Mouse (Mus musculus) spleen, postnatal 14 days (tissue): Measurements from ENCODE around the gene Ocel1.
A peak's percentile ranks its signal among the peaks of the same experiment; 100 is the strongest.

Experiments
- DNase-seq, 2 experiments: peaks; one replicate each; pipeline ENCODE4 v3.0.0; 2021 to 2022; ENCODE audit warnings: low spot score in 2 of 2

Gene Ocel1

DNA sequence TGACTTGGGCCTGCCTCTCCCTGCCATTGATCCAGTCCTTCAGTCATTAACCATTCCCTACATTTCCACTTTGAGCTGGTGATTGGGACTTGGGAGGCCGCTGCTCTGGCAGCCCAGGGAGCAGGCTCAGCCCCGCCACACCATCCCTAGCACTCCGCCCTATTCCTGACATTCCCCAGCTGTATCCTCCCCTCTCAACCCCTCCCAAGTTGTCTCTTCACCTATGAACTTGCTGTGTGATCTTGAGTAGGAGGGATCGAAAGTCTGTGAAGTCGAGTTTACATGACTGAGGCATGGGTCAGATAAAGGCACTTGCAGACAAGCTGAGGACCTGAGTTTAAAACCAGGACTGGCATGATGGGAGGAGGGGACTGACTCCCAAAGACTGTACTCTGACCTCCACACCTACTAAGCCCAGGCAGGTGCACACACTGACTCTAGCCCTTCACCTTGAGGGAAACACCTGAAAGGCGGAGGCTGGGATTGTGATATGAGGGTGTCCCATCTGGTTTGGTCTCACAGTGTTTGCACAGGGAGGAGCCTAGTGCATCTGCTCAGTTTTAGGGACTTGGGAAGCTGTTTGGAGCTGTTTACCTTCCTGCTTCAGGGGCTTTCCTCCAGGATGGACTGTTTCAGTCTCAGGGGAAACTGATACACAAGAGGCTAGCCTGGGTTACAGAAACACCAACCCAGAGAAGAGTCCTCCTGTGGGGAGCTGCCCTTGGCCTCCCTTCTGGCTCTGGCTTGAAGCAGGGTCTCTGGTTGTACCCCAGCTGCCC lies 32.2 kb downstream of the Ocel1 start:
- no peak for DNase-seq

- DNase-seq = no peak
These were observed 32.9 kb downstream of the Ocel1 start for GRCm38 (mm10) chr8:71404011-71404410.

DNA sequence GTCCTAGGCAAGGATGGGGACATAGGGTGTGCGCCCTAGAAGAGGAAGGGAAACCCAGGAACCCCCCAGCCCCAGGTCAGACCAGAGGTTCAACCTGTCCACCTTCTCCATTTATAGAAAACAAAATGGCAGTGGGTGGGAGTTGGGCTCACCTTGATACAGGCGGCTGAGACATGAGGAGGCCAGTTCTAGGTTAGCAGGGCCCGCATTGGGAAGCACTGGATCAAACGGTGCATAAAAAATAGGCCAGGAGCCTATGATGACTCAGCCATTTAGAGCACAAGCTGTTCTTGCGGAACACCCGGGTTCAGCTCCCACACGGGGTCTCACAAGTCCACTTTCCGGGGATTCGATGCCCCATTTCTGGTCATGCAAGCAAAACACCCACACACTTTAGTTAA lies 33.9 kb downstream of the Ocel1 start:
- no peak for DNase-seq

DNA sequence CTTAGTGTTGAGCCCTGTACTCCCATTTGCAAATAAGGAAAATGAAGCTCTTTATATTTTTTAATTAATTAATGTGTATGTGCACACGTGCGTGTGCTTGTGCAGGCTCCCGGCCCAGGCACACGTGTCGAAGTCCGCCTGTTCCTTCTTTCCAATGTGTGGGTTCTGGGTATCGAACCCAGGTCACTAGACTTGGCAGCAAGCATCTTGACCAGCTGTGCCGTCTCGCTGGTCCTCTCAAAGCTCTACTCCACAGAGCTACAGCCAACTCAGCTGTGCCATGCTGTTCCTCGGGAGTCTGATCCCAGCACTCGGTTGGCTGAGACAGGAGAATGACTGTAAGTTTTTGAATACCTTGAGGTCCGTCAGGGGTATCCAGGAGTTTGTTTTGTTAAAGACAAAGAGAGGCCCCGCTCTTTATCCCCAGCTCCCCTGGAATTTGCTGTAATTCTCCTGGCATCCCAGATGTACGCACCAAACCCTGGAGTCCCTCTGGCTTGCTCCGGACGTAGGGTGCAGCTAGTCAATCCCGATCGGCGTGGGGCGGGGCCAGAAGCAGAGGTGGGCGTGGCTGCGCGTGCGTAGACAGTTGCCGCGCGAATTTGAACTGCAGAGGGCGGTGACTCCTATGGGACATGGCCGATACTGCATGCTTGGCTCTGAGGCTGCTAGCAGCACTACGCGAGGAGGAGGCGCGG lies 34.5 kb downstream of the Ocel1 start, which contains the start of gene Ankle1:
Ankle1 (plus strand) TSS at position 610 of the 698 bp plus-strand sequence.
- peak; percentile 98 to 99 for DNase-seq

DNA sequence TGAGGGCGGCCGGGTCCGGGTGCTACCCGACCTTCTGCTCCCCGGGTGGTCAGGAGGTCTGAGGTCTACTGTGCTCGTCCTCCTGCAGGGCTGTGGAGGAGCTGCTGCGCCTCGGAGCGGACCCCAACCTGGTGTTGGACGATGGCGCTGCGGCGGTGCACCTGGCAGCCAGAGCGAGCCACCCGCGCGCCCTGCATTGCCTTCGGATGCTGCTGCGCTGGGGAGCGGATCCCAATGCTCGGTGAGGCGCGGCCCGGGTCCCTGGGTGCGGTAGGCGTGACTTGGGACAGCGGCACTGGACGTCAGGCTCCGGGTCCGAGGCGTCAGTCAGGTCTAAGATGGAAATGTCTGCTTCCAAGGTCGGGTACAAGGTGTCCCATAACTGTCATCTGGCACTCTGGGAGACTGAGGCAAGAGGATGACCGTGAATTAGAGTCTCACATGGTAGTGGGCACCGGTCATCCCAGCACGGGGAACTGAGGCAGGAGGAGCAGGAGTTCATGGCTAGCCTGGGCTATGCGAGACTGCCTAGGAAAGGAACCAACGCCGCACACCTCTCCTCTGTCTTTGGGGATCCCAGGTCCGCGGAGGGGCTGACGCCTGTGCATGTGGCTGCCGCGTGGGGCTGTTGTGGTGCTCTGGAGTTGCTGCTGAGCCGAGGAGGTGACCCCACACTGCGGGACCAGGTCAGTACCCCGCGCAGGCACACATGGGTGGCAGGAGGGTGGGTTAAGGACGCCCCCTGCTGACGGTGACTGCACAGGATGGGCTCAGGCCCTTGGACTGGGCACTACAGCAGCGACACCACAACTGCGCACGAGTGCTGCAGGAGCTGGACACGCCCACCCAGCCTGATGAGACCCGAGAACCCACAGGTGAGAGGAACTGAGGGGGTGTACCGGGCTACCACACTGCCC lies 35.3 kb downstream of the Ocel1 start:
- DNase-seq = peak; percentile 67 to 78

GRCm38 (mm10) chr8:71407441-71407840 lies 36.3 kb downstream of the Ocel1 start:
- DNase-seq = no peak

- DNase-seq = no peak
These were observed 37.1 kb downstream of the Ocel1 start for GRCm38 (mm10) chr8:71408231-71408630.

DNA sequence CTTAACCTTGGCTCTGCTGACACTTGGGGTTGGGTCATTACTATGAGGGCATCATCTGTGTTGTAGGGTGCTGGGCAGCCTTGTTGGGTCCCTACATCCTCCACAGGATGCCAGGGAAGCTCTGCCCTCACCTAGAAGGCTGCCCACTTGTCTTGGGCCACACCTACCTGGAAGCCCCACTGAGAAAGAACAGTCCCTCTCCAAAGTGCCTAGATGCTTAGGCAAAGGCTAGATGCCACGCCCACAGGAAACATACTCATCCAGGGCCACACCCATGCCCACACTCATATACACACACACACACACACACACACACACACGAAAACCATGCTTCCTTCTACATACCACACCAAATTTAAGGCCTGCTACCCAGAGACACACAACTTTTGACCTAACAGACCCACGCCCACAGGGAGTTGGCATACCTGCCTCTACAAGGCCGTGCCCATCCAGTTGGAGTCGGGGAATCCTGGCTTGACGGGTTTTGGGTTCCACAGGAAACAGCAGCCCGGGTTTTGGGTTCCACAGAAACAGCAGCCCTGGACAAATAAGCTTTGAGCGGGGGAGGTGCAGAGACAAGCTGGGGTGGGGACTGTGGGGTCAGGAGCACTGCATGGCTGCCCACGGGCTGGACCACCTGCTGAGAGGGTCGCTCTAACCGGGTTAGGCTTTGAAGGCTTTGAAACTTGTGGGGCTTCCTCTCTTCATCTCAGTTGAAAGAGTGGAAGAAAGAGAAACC lies 40.6 kb downstream of the Ocel1 start:
- no peak for DNase-seq

DNA sequence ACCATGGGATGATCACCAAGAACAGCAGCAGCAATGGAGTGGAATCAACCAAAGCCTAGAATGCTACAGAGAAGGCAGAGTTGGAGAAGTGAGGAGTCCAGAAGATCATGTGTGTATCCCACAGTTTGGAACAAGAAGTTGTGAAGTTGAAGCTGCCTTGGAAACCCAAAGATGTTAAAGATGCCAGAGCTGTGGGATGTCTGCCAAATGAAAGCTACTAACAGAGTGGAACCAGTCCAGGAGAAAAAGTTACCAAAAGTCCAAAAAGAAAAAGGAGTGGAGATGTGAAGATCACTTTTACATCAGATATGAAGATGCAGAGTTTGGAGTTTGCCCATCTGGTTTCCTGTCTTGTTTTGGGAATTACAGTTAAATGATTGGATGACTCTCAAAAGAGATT lies 51.0 kb downstream of the Ocel1 start:
- no peak for DNase-seq
